Mouse (Mus musculus): ENCODE measurements around the gene Prkca.

DNA sequence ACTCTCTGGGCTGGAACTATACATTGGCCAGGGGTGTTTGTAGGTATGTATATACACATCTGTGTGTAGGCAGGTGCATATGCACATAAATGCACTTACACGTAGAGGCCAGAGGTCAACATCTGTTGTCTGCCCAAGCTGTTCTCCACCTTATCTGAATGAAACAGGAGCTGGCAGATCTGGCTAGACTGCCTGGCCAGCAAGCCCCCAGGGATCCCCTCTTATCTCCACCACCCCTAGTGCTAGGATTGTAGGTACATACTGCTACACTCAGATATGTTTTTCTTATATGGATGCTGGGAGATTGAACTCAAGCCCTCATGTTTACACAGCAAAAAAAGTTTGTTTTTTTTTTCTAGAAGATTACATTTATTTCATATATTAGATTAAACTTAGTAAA is 79.9 kb downstream of the Prkca start:
- TF ChIP-seq CTCF (IDR thresholded peaks at IDR 0.05; ENCODE audit: borderline replicate concordance, insufficient read depth, low read depth, low read length) = no peak
- TF ChIP-seq POLR2A (IDR thresholded peaks at IDR 0.05; ENCODE audit: borderline replicate concordance, insufficient read depth, low read length) = no peak

Data from cerebellum, adult 2 months (tissue).